Mouse (Mus musculus): ENCODE measurements at regions not wholly inside any gene's neighbourhood (a gene's known extent, or its start where the extent isn't known, plus 50 kb on each side); places are given as distances from the start of the nearest gene placed in this dataset.

DNA sequence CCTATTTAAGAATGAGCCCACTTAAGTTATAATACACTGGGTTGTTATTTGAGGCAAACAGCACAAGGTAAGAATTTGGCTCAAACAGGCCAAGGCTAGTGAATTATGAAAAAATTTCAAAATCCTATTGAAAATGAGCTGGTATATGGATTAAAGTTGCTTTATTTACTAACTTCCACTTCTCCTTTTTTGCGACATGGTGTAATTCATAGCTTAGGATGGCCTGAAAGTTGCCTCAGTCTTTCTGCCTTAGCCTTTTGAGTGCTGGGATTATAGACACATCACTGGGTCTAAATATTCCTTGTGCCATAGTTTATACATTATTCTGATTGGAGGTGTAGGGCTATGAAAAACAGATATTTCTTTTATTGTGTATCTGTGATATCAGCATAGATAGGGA, 81.9 kb downstream of the Edem1 start:
- no peaks in the 10 kb centered on the region for H3K9me3 ChIP-seq
- no peak overlapping the region for H3K27ac ChIP-seq
- no peak for ATAC-seq (ENCODE audit: low FRiP score)
- WGBS = 92% methylated on average over 1 of the region's 1 CpGs
- no peak overlapping the region for H3K4me2 ChIP-seq
- no peak overlapping the region for H3K9ac ChIP-seq
- no peaks in the 10 kb centered on the region for H3K27me3 ChIP-seq
- H3K4me1 ChIP-seq = no peaks in the 10 kb centered on the region
- H3K4me3 ChIP-seq (replicated peaks) = no peak overlapping the region
- no peaks in the 10 kb centered on the region for H3K36me3 ChIP-seq (replicated peaks)

DNA sequence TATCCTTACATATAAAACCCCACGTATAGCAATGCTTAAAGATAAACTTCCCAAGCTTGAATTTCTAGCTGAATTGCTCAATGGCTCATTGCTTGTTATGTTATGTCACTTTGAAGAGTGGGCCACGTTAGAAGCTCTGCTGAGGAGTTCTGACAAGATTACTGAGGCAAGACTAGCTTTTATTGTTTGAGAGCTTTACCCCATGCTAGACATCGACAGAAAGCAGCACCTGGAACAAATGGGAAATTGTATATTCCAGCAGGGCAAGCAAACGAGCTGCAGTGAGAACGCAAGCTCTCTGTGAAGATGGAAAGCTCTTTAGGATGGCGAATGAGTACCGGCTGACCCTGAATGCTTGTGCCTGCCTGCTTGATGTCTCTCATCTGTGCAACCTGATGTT, 84.1 kb downstream of the Edem1 start:
- no peaks in the 10 kb centered on the region for H3K9me3 ChIP-seq
- no peaks in the 10 kb centered on the region for H3K36me3 ChIP-seq (replicated peaks)
- H3K4me3 ChIP-seq (replicated peaks) = no peak overlapping the region
- no peaks in the 10 kb centered on the region for H3K27me3 ChIP-seq
- no peaks in the 10 kb centered on the region for H3K4me1 ChIP-seq
- no peak overlapping the region for H3K9ac ChIP-seq
- H3K27ac ChIP-seq = no peak overlapping the region
- 44% methylated on average over 7 of the region's 7 CpGs for WGBS
- no peak for ATAC-seq (ENCODE audit: low FRiP score)
- H3K4me2 ChIP-seq = no peak overlapping the region

DNA sequence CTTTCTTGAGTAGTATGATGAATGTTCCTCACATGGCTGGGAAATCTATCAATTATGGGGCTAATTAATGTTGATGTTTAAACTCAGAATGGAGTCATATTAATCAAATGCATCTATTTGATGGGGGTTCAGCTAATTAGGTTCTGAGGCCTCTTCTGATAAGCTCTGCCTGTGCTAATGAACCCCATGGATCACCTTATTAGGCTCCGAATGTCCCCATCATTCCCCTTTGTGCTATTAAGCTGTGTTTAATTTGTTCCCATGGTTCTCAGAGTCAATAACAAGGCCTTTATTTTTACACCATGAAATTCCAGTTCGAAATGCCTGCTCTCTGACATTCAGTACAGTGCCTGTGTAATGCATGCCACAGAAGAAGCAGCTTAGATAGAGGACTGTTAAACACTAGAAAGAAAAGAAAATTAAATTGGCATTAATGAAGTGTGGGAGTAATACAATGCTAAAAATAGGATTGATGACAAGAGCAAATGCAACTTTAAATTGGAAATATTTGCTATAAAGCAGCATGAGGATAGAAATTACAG, 91.0 kb downstream of the Edem1 start:
- 23% methylated on average over 2 of the region's 2 CpGs for WGBS
- H3K9ac ChIP-seq = no peak overlapping the region
- H3K4me3 ChIP-seq (replicated peaks) = no peak overlapping the region
- H3K27me3 ChIP-seq = no peaks in the 10 kb centered on the region
- peak; percentile 78; the same call in 1 of the 2 replicates for ATAC-seq (ENCODE audit: low FRiP score)
- 0 out of 2 replicates have a peak overlapping the region, but pooled peaks have one; percentile 25 for H3K27ac ChIP-seq
- H3K4me2 ChIP-seq = no peak overlapping the region
- no peaks in the 10 kb centered on the region for H3K36me3 ChIP-seq (replicated peaks)
- H3K4me1 ChIP-seq = no peaks in the 10 kb centered on the region; the same call in 1 of the 2 replicates
- no peaks in the 10 kb centered on the region for H3K9me3 ChIP-seq

DNA sequence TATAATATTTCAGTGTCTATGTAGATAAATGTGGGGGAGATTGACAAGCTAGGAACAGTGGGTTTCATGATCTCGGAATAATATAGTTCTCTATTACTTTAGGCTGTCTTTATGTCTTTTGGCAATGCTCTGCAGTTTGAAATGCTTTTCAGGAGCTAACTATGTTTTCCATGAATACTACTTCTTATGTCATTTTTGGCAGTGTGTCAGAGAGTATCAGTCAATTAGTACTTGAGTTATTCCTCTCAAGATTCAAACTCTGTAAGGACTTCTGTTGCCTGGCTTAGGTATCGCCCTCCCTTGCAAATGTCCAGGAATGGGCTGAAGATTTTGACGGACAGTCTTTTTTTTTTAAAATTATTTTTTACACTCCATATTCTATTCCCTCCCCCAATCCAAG, 92.7 kb downstream of the Edem1 start:
- ATAC-seq (ENCODE audit: low FRiP score) = no peak
- no peaks in the 10 kb centered on the region for H3K9me3 ChIP-seq
- no peak overlapping the region for H3K27ac ChIP-seq
- 88% methylated on average over 3 of the region's 3 CpGs for WGBS
- H3K27me3 ChIP-seq = no peaks in the 10 kb centered on the region
- no peak overlapping the region for H3K4me2 ChIP-seq
- no peak overlapping the region for H3K9ac ChIP-seq
- no peak overlapping the region for H3K4me3 ChIP-seq (replicated peaks)
- no peaks in the 10 kb centered on the region for H3K36me3 ChIP-seq (replicated peaks)
- no peaks in the 10 kb centered on the region; the same call in 1 of the 2 replicates for H3K4me1 ChIP-seq

DNA sequence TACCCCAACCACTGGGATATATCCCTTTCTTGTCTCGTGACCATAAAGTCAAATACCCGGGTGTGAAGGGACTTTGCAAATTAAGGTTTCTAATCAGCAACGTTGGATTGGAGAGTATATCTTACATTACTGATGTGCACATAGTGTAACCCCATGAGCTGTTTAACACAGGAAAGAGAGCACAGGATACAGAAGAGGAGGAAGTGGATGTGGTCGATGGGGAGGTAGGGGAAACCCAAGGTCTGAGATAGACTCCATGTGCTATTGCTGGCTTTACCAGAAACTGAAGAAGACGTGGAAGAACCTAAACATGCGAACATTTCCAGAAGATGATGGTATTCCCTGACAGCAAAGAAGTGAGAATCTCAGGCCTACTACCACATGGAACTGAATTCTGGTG, 94.1 kb downstream of the Edem1 start:
- no peaks in the 10 kb centered on the region; the same call in 1 of the 2 replicates for H3K4me1 ChIP-seq
- no peak overlapping the region for H3K4me3 ChIP-seq (replicated peaks)
- no peak overlapping the region for H3K27ac ChIP-seq
- no peak overlapping the region for H3K4me2 ChIP-seq
- H3K9ac ChIP-seq = no peak overlapping the region
- 90% methylated on average over 6 of the region's 6 CpGs for WGBS
- H3K9me3 ChIP-seq = no peaks in the 10 kb centered on the region
- no peak for ATAC-seq (ENCODE audit: low FRiP score)
- H3K36me3 ChIP-seq (replicated peaks) = no peaks in the 10 kb centered on the region
- no peaks in the 10 kb centered on the region for H3K27me3 ChIP-seq

DNA sequence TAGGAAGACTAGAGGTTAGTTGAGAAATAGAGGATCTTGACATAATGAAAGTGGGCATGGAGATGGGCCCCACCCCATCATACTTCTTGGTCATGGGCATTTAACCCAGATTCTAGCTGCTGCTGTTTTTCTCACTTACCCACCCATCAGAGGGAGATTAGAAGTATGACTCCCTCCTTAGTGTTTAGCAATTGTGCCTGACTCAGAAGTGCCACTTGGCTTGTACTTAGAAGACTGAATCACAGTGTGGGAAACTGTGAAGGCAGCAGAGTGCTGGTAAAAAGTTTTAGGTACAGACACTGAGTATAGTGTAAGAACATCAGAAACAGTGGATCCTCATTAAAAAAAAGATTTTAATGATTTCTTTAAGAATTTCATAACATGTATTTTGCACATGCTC, 100.5 kb downstream of the Edem1 start:
- no peaks in the 10 kb centered on the region for H3K9me3 ChIP-seq

DNA sequence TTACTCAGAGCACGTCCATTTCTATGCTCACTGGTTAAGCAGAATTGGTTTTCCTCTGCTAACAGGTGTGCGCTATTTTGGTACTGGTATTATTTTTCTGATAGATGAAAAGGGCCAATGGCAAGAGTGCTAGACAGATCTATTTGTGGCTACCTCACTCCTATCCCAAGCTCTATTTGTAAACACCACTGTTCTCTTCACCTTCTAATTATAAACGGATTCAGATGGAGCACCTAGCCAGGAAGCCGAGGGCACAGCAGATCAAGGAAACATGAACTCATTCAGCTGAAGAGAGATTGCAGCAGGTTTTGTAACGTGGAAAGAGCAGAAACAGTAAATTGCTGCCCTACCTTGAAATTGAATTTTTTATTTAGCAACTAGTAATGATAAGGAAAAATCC, 110.2 kb downstream of the Edem1 start:
- no peak overlapping the region for H3K9ac ChIP-seq
- H3K9me3 ChIP-seq = no peaks in the 10 kb centered on the region
- no peak overlapping the region for H3K4me3 ChIP-seq (replicated peaks)
- no peaks in the 10 kb centered on the region for H3K27me3 ChIP-seq
- no peak overlapping the region for H3K27ac ChIP-seq
- WGBS = 88% methylated on average over 5 of the region's 5 CpGs
- no peak overlapping the region for H3K4me2 ChIP-seq
- H3K36me3 ChIP-seq (replicated peaks) = no peaks in the 10 kb centered on the region
- no peaks in the 10 kb centered on the region for H3K4me1 ChIP-seq
- ATAC-seq (ENCODE audit: low FRiP score) = no peak

More for the DNA sequence above, 100.5 kb downstream of the Edem1 start:
- ATAC-seq (ENCODE audit: low FRiP score) = no peak
- no peak overlapping the region for H3K4me3 ChIP-seq (replicated peaks)
- H3K27me3 ChIP-seq = no peaks in the 10 kb centered on the region
- no peak overlapping the region for H3K27ac ChIP-seq
- H3K36me3 ChIP-seq (replicated peaks) = no peaks in the 10 kb centered on the region
- H3K9ac ChIP-seq = no peak overlapping the region
- H3K4me1 ChIP-seq = no peaks in the 10 kb centered on the region
- H3K4me2 ChIP-seq = no peak overlapping the region

DNA sequence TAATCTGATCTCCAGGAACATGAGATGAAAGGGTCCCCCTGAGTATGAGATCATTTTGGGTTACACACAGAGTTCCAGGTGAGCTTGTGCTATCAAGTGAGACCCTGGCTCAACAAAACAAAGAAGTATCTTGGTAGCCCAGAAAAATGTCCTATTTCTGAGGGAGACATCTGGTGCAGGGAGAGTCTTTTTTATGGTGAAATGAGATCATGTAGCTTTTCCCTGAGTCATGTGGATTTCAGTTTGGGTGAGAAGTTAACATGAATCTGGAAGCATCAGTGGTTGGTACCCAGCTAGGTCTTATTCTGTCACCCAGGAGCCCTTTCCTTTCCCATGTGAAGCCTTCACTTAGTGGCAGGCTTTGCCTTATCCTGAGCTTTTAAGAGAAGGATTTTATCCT, 113.8 kb downstream of the Edem1 start:
- H3K4me2 ChIP-seq = no peak overlapping the region
- ATAC-seq (ENCODE audit: low FRiP score) = no peak
- no peak overlapping the region for H3K27ac ChIP-seq
- H3K36me3 ChIP-seq (replicated peaks) = no peaks in the 10 kb centered on the region
- H3K27me3 ChIP-seq = no peaks in the 10 kb centered on the region
- no peak overlapping the region for H3K9ac ChIP-seq
- H3K4me1 ChIP-seq = no peaks in the 10 kb centered on the region
- no peak overlapping the region for H3K4me3 ChIP-seq (replicated peaks)
- no peaks in the 10 kb centered on the region for H3K9me3 ChIP-seq

DNA sequence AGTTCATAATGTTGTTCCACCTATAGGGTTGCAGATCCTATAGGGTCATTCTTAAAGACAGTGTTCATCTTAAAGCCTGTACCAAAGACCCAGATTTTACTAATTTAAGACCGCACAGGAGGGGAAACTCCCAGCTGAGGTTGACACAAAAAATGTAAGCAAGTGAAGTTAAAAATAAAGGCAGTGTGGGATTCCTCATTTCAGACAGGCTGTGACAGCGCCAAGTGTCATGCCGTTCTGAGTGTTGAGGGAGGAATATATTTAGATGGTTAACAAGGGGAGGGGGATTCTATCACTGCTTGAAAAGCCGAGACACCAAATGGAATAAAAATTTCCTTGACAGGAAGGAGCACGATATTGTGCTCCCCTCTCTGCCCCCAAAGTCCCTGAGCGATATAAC, 123.9 kb downstream of the Edem1 start:
- H3K27ac ChIP-seq = no peak overlapping the region
- 88% methylated on average over 6 of the region's 6 CpGs for WGBS
- H3K4me2 ChIP-seq = no peak overlapping the region
- no peak for ATAC-seq (ENCODE audit: low FRiP score)
- H3K9ac ChIP-seq = no peak overlapping the region
- no peak overlapping the region for H3K4me3 ChIP-seq (replicated peaks)
- H3K27me3 ChIP-seq = no peaks in the 10 kb centered on the region
- H3K9me3 ChIP-seq = no peaks in the 10 kb centered on the region
- no peaks in the 10 kb centered on the region for H3K36me3 ChIP-seq (replicated peaks)
- H3K4me1 ChIP-seq = no peaks in the 10 kb centered on the region

DNA sequence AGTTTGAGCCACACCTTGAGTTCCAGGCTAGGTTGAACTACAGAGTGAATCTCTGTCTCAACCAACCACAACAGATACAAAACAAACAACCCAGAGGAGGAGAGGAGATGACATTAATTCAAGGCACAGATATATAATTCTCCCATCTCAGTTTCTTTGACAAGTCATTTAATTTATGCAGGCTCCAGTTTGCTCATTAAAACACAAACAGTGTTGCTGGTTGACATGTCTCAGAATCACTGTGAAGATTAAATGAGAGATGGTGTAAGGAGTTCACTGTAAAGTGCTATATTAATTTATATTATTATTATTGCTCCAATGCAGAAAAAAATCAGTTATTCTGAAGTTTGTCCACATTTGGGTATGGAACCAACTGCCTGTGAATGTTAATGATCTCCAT, 134.4 kb downstream of the Edem1 start:
- Histone ChIP-seq H3K9ac (no peak overlapping the region), H3K4me3 (replicated peaks) (no peak overlapping the region), H3K9me3 (no peaks in the 10 kb centered on the region), H3K27me3 (no peaks in the 10 kb centered on the region), H3K4me2 (no peak overlapping the region), H3K4me1 (no peaks in the 10 kb centered on the region), H3K27ac (no peak overlapping the region), H3K36me3 (replicated peaks) (no peaks in the 10 kb centered on the region)
- ATAC-seq (ENCODE audit: low FRiP score) = 0 out of 2 replicates have a peak, but pooled peaks have one; percentile 17

DNA sequence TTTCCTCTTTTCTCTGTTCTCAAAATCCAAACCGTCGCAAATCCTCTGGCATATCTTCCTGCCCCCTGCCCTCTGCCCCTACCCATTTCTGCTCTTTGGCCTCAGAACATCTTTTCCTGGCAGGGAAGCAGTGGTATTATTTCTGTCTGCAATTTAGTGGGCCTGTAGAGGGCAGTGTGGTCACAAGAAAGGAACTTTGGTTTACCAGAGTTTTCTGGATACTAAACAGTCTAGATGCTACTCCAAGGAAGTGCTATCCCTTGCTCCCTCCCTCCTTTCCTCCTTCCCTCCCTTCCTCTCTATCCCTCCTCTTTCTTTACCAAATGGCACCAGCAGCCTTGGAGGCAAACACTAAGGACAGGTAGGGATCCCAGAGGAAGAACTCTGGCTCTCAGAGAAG, 134.9 kb downstream of the Edem1 start:
- H3K36me3 ChIP-seq (replicated peaks) = no peaks in the 10 kb centered on the region
- H3K4me3 ChIP-seq (replicated peaks) = no peak overlapping the region
- no peak overlapping the region for H3K4me2 ChIP-seq
- no peaks in the 10 kb centered on the region for H3K9me3 ChIP-seq
- no peak overlapping the region for H3K27ac ChIP-seq
- H3K4me1 ChIP-seq = no peaks in the 10 kb centered on the region
- H3K27me3 ChIP-seq = no peaks in the 10 kb centered on the region
- no peak overlapping the region for H3K9ac ChIP-seq
- peak; percentile 82; the same call in 1 of the 2 replicates for ATAC-seq (ENCODE audit: low FRiP score)
- WGBS = 19% methylated on average over 2 of the region's 2 CpGs

DNA sequence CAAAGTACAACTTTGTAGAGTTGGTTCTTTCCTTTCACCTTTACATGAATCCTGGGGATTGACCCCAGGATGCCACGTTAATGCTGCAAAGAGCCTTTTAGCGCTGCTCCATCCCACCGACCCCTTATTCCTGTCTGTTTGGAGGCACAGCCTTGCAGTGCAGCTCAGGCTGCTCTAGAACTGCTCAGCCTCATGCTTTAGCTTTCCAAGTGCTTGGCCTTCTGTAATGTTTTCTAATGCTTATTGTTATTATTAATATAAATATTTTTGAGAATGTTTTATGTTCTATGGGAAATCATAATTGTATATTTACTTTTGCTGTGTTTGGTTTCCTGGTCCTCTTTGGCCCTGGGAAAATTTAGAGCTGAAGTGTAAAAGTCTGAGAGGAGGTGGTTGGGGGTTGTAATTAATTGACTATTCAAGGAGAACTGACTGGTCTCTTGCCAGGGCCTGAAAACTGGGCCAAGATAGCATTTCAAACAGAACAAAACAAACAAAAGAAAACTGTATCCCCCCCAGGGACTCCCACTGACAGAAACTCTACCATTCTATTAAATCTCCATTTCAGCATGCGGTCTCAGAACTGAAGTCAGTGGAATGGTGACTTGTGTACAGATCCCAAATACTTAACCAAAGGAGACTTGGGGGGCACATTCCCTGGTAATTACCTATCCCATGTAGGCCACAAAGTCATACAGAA, 141.2 kb downstream of the Edem1 start:
- H3K27me3 ChIP-seq = no peaks in the 10 kb centered on the region
- H3K4me1 ChIP-seq = no peaks in the 10 kb centered on the region
- no peak overlapping the region for H3K4me2 ChIP-seq
- H3K27ac ChIP-seq = no peak overlapping the region
- no peaks in the 10 kb centered on the region for H3K36me3 ChIP-seq (replicated peaks)
- H3K9ac ChIP-seq = no peak overlapping the region
- no peaks in the 10 kb centered on the region for H3K9me3 ChIP-seq
- ATAC-seq (ENCODE audit: low FRiP score) = no peak
- 49% methylated on average over 4 of the region's 4 CpGs for WGBS
- no peak overlapping the region for H3K4me3 ChIP-seq (replicated peaks)

DNA sequence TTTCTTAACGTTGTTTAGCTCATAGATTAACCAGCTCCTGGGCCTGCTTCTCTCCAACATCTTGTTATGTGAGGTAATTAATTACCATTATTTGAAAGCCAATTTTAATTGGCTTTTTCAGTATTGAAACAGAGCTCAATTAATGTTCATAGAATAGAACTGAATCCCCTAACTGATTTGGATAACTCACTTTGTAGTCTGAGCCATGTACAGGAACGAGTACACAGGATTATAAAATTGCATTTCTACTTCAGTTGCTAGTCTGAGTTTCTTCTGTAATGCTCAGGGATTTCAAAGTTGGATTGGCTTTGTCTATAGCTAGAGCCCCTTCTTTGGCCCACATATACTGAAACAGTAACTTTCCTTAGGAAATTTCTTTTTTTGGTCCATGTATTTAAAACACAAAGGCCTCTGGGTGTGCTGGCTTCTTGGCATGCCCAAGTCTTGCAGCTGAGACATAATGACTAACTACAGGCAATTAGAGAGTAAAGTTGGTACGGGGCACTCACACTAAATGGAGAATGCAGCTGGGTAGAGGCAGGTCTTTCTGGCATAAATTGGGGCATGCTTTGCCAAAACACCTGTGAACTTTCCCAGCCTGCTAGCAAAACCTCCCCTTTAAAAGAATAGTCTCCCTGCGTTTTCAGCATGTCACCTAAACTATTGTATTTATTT, 143.1 kb downstream of the Edem1 start:
- Histone ChIP-seq H3K9ac (no peak overlapping the region), H3K9me3 (no peaks in the 10 kb centered on the region), H3K36me3 (replicated peaks) (no peaks in the 10 kb centered on the region), H3K4me2 (no peak overlapping the region), H3K27me3 (no peaks in the 10 kb centered on the region), H3K27ac (no peak overlapping the region), H3K4me3 (replicated peaks) (no peak overlapping the region), H3K4me1 (no peaks in the 10 kb centered on the region)
- peak; percentile 71; the same call in 1 of the 2 replicates for ATAC-seq (ENCODE audit: low FRiP score)
- WGBS = 50% methylated on average over 4 of the region's 4 CpGs

All from forebrain, embryonic 12.5 days (tissue).